Mouse (Mus musculus) right cerebral cortex, postnatal 10 days (tissue): ENCODE measurements around the gene Srp54c.

Experiments
- DNase-seq, 2 experiments: peaks; one replicate each; pipeline ENCODE4 v3.0.0; 2021; ENCODE audit warnings: low spot score in 2 of 2

Srp54c gene

GRCm38 (mm10) chr12:55311841-55312240 lies 81.9 kb downstream of the Srp54c start:
- no peak for DNase-seq
